Mouse (Mus musculus): ENCODE data around the gene Vsig10l.

The Vsig10l gene

DNA sequence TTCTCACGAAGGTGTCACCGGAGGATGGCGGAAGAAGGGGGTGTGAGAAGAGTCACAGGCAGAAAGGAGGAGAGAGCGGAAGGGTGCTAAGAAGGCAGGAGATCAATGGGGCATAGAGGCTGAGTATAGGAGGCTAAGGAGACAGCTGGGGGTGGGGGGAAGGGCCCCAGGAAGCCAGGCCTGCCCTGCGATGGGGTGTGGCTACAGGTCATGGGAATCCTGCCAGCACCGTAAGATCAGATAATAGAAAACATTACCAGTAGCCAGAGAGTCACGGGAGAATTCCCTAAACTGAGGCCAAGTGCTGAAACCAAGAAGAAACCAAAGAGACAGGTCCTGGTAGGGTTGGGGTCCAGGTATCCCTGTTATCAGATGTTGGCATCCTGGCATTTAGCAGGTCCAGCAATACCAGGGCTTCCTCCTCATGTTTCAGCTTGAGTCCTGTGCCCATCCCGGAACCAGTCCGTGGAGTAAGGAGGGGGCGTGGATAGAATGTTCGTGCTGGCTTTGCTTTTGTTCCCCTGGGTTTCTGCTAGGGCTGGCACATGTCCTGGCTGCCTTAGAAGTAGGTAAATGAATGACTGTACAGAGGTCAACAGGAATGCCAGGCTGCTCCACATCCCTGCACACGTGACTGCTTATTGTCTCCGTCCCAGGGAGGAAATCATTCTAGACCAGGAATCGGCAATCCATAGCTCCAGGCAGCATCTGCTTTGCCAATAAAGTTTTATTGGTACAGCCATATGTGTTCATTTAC lies 9.2 kb upstream of the Vsig10l start:
- in situ Hi-C loops (cut with MboI, MseI): loop anchor here (5.0 kb wide), 1 partner anchor 141 kb away; the partner anchor contains the start of gene Zfp715

GRCm38 (mm10) chr7:43454371-43454770 lies 8.6 kb upstream of the Vsig10l start:
- in situ Hi-C loops (cut with MboI, MseI): loop anchor here (5.0 kb wide), 1 partner anchor 142 kb away; the partner anchor contains the start of gene Zfp715

DNA sequence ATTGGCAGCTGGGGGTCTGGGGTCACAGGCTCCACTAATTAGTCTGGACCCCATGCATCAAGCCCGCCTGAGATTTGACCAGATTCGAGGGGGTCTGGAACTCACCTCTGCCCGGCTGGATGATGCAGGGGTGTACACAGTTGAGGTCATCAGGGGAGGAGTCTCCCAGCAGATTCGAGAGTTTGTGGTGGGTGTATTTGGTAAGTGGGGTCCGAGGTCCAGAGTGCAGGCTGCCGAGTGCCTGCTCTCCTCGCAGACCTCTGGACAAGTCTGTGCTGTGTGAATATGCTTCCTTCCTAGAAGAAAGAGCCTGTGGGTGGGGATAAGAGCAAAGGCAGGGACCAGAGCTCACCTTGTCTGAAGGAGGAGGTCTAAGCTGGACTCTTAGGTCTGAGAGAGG lies 1.0 kb downstream of the Vsig10l start:
- in situ Hi-C loops (cut with MboI, MseI): loop anchor here (5.0 kb wide), 1 partner anchor 98 kb away; the partner anchor contains the start of gene Zfp658

DNA sequence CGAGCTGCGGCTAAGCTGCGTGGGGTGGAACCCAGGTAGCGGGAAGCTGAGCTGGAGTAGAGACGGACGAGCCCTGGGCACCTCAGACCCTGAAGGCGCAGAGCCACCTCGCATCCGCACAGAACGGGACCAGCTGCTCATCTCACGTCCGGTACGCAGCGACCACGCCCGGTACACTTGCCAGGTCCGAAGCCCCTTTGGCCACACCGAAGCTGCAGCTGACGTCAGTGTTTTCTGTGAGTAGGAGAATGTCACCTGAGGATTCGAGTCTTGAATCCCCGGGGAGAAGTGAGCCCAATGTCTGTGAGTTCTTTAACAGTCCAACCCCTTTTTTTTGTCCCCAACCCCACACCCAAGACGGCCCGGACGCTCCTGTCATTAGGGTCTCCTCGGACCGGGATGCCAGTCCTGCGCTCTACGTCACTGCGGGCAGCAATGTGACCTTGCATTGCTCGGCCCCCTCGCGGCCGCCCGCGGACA lies 2.0 kb downstream of the Vsig10l start:
- in situ Hi-C loops (cut with MboI, MseI): loop anchor here (5.0 kb wide), 1 partner anchor 97 kb away; the partner anchor contains the start of gene Zfp658

DNA sequence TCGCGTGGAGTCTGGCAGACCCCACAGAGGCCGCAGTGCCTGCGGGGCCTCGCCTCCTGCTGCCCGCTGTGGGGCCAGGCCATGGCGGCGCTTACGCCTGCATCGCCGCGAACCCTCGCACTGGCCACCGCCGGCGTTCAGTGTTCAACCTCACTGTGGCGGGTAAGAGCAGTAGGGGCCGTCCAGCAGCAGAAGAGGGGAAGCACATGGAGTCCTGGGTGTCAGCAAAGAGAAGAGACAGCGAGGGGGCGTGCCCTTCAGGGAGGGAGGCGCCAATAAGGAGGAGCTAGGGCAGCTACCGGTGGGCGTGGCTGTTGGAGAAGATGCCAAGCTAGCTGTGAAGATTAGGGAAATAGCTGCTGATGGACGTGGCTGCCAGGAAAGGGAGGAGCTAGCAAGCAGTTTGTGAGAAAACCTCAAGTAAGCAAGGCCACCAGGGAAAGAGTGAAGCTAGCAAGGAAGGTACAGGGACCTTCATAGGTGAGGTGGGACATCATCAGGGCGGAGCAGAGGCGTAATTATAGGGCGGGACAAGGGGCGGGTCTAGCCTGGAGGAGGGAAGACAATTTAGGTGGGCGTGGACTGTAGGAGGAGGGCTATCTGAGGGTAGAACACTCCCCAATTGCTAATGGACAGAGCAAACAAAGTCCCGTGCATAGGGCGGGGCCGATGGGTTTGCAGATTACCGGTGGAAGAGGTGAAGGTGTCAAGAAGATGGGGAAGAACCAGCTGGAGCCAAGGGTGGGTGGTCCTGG lies 2.6 kb downstream of the Vsig10l start:
- in situ Hi-C loops (cut with MboI, MseI): no loop called here

DNA sequence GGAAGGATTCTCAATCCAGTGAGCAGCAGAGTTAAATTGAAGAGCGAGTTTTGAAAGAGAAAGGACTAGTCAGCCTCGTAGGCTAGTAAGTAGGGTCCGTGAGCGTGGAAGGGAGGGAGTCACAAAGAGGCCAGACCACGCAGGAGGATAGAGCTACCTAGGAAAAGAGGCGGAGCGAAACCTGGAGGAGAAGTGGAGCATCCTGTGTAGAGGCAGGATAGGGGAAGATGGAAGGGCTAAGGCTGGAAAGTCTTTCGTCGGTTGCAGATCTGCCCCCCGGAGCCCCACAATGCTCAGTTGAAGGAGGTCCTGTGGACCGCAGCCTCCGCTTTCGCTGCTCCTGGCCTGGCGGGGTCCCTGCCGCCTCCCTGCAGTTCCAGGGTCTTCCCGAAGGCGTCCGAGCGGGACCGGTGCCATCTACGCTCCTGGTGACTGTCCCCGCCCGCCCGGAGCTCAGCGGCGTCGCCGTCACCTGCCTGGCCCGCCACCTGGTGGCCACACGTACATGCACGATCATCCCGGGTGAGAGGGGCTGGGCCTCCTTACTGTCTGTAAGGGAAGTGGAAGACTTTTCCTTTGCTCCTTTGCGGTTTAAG lies 3.2 kb downstream of the Vsig10l start:
- in situ Hi-C loops (cut with MboI, MseI): no loop called here

GRCm38 (mm10) chr7:43470373-43470772 lies 7.4 kb downstream of the Vsig10l start:
- in situ Hi-C loops (cut with MboI, MseI): no loop called here

DNA sequence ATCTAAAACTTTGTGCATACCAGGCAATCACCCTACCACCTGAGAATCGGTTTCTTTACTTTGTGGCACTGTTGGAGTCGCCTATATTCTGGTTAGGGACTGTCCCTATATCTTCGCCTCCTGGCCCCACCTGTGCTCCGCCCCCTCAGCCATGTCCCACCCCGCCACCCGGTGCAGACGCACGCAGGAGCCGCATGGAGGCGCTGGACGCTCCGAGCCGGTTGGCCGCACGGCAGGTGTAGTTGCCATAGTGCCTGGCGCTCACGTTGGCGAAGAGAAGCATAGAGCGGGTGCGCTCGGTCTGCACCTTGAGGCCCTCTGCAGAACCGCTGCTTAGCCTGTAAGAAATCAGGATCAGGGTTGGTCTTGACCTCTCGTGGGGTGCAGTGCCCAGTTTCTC lies 12.8 kb downstream of the Vsig10l start:
- in situ Hi-C loops (cut with MboI, MseI): no loop called here

DNA sequence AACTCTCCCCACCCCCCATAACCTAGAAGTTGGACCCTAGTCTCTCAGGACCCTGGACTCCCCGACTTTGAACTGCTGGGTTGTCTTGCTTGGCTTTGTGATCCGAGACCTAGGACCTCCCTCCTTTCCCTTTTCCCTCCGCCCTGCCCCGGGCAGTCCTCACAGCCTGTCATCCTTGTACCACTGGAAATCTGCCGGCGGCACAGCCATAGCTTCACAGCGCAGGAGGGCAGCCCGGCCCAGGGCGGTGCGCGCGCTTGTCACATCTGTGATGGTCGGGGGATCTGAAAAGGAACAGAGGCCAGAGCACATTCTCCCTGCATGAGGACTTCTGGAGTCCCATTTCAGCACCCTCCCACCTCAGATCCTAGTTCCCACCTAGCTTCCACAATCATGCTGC lies 13.4 kb downstream of the Vsig10l start:
- in situ Hi-C loops (cut with MboI, MseI): no loop called here

DNA sequence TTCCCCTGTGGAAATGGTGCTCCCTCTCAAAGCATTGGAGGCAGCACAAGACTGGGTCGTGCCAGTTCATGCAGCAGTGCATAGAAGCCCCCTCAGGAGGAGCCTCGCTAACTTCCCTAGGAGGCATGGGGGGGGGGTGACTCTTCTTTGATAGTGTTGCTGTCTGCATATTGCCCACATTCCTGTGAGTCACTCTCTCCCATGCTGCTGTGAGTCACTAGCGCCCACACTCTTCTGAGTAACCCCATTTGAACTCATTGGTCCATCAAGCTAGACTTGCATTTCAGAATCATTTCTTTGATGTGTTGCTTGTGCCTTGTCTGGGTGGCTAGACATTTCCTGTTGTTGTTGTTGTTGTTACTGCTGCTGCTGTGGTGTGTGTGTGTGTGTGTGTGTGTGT lies 18.2 kb downstream of the Vsig10l start:
- in situ Hi-C loops (cut with MboI, MseI): no loop called here

GRCm38 (mm10) chr7:43482090-43482716 lies 19.3 kb downstream of the Vsig10l start:
- in situ Hi-C loops (cut with MboI, MseI): no loop called here

GRCm38 (mm10) chr7:43483236-43483635 lies 20.3 kb downstream of the Vsig10l start:
- in situ Hi-C loops (cut with MboI, MseI): no loop called here

- in situ Hi-C loops (cut with MboI, MseI): loop anchor here (5.0 kb wide), 1 partner anchor 94 kb away; no protein-coding TSS in a partner anchor
These were observed 25.7 kb downstream of the Vsig10l start for GRCm38 (mm10) chr7:43488646-43489045.

GRCm38 (mm10) chr7:43489631-43490125 lies 26.7 kb downstream of the Vsig10l start, which contains the start of gene Iglon5:
Iglon5 (minus strand) TSS chr7:43490075.
- in situ Hi-C loops (cut with MboI, MseI): loop anchor here (5.0 kb wide), 1 partner anchor 93 kb away; no protein-coding TSS in a partner anchor

- in situ Hi-C loops (cut with MboI, MseI): no loop called here
These were observed 27.2 kb downstream of the Vsig10l start for GRCm38 (mm10) chr7:43490182-43490584.

GRCm38 (mm10) chr7:43490861-43491260 lies 27.9 kb downstream of the Vsig10l start:
- in situ Hi-C loops (cut with MboI, MseI): no loop called here

DNA sequence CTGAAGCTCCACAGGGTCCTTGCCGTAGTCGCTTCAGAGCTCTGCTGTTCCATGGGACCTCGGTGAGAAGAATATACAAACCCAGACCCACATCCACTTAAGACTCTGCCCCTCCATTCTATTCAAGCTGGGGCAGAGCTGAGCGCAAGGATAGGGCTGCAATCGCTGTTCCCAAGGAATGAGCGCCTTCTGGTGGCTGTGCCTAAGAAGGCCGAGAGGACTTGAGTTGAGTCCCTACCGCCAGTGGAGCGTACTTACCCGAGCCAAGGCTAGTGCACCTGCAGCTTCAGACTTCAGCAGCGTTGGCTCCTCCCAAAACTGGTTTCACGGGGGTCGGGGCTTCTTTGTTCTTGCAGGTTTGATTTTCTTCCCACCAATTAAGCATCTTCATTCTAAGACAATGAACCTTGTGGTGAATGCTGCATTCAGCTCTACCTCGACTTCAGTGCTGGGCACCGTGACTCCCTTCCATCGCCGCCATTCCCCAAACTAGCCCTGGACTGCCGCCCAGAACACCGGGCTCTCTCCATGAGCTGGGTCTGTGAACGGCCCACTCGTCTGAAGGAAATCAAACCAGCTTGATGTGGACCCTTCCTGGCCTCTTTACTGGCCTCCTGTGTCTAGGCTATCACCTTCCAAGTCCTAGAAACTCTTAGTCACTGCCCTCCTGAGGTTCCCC lies 32.5 kb downstream of the Vsig10l start:
- in situ Hi-C loops (cut with MboI, MseI): no loop called here

GRCm38 (mm10) chr7:43511707-43512478 lies 48.9 kb downstream of the Vsig10l start:
- in situ Hi-C loops (cut with MboI, MseI): no loop called here

- in situ Hi-C loops (cut with MboI, MseI): no loop called here
These were observed 49.6 kb downstream of the Vsig10l start for GRCm38 (mm10) chr7:43512519-43512918.

- in situ Hi-C loops (cut with MboI, MseI): no loop called here
These were observed 52.1 kb downstream of the Vsig10l start for GRCm38 (mm10) chr7:43515076-43515475.

Measured in T-helper 2 cell (primary cell).